Comparison of ENCODE assay signal across 9 mouse cellular contexts in the genomic region with DNA sequence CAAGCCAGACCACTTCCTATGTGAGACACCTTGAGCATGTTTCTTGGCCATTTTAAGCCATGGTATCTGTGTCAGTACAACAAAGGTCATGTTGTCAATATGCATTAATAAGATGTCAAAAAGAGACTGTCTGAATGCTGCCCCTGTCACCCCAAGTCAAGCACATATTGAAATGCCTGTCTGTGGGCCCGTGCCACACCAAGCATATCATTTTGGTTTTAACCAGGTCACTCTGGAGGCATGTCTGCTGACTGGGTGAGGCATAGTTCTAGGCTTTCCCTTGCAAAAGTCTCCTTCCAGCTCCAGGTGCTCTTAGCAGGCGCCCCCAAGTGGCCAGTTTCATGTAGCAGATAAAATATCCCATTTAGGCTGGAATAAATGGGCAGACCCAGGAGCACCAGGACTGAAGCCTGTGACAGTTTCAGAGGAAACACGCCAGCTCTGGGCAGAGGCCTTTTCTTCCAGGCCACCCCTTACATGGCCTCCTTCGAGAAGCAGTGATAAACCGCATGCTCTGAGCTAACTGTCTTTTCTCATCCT. TPM values are rescaled to one million over a fixed set of nuclear protein-coding genes. Genes with fewer than 3 reads are reported as not detected.
A peak's percentile ranks its signal among the peaks of the same experiment; 100 is the strongest.
DNase-seq lines count a peak whose midpoint lies in the region; ATAC-seq lines count a peak whose summit lies in the region.
"Had no signal": no experiment of that assay in that cellular context is flagged by ENCODE, and none has a peak within 500 bp of the region (broad histone marks: within the 10 kb centered on the region; RNA-seq: fewer than 3 reads in every experiment).

No protein-coding gene starts in this region.

- 43% methylated on average over 5 of the region's 5 CpGs for WGBS in midbrain, embryonic 10.5 days

- 0 out of 2 replicates have a peak, but pooled peaks cover 2% of the 10 kb centered on the region for H3K4me1 ChIP-seq in midbrain, embryonic 10.5 days

- peak; percentile 41 to 58 for DNase-seq in cerebellum, adult 18-20 months
- peak; percentile 60 for DNase-seq in urinary bladder, postnatal 14 days (ENCODE audit: low spot score)
- DNase-seq in urinary bladder, adult 2 months (ENCODE audit: low spot score) = no peak
- peak; percentile 40 for DNase-seq in gastrocnemius, postnatal 14 days
- DNase-seq in layer of hippocampus, postnatal 10 days (ENCODE audit: low spot score in 2 of 2) = peak; percentile 76 to 82
- DNase-seq in midbrain, embryonic 10.5 days (ENCODE audit: low spot score) = peak; percentile 56

- intact Hi-C loops in gastrocnemius, postnatal 14 days (cut with DNase I; ENCODE audit: low total_unique reads) = loop anchor here (5.0 kb wide), 1 partner anchor 262 kb away; no protein-coding TSS in a partner anchor

- H3K27ac ChIP-seq in midbrain, embryonic 10.5 days (replicated peaks) = no peak overlapping the region

- no peaks in the 10 kb centered on the region for H3K9me3 ChIP-seq in midbrain, embryonic 10.5 days (replicated peaks)

- ATAC-seq in cerebellum, adult (ENCODE audit: insufficient number of reproducible peaks, low FRiP score, low TSS enrichment) = no peak; the same call in 1 of the 2 replicates
- no peak for ATAC-seq in erythroblast, adult 5-6 weeks (replicated peaks; ENCODE audit: low FRiP score, poor library complexity, severe bottlenecking)

- peaks cover 16% of the 10 kb centered on the region for H3K27me3 ChIP-seq in midbrain, embryonic 10.5 days (ENCODE audit: low read depth, poor library complexity, severe bottlenecking)

- H3K4me3 ChIP-seq in midbrain, embryonic 10.5 days = no peak overlapping the region

- H3K36me3 ChIP-seq in midbrain, embryonic 10.5 days = no peaks in the 10 kb centered on the region

RNA-seq across cellular contexts. Expression of gene Gdf2, which starts 7.0 kb away (rescaled TPM):
- not detected in 2 replicates for polyA plus RNA-seq in urinary bladder, adult 2 months (2012; rRNA removed)
- total RNA-seq in gastrocnemius, postnatal 14 days (2021) = not detected
- not detected for total RNA-seq in layer of hippocampus, postnatal 10 days (2021)
- not detected in 2 replicates for polyA plus RNA-seq in midbrain, embryonic 10.5 days (2016; fragmentation: Nextera tagmentation; extraction: Ambion mirVana)
- total RNA-seq in erythroblast, adult 5-6 weeks (2015; ENCODE audit: low replicate concordance) = not detected in 2 replicates
- total RNA-seq in erythroblast, adult 5-6 weeks (2017; ENCODE audit: low replicate concordance) = not detected in 2 replicates
- polyA plus RNA-seq: C2C12 had no signal

RNA-seq across cellular contexts. Expression of gene Gdf10, which starts 10.5 kb away (rescaled TPM):
- polyA plus RNA-seq in urinary bladder, adult 2 months (2012; rRNA removed) = 14.3 and 18.6 TPM in 2 replicates
- 1 to 10 TPM; 4.6 to 5.3 TPM for total RNA-seq in gastrocnemius, postnatal 14 days (2021)
- 10 to 100 TPM in 1 of 2 experiments, 1 to 10 TPM in 1; 9.7 to 12.3 TPM for total RNA-seq in layer of hippocampus, postnatal 10 days (2021)
- polyA plus RNA-seq in midbrain, embryonic 10.5 days (2016; fragmentation: Nextera tagmentation; extraction: Ambion mirVana) = 1.5 and 1.8 TPM in 2 replicates
- total RNA-seq in erythroblast, adult 5-6 weeks (2015; ENCODE audit: low replicate concordance) = not detected in 2 replicates
- not detected in 2 replicates for total RNA-seq in erythroblast, adult 5-6 weeks (2017; ENCODE audit: low replicate concordance)
- polyA plus RNA-seq: C2C12 had no signal

RNA-seq across cellular contexts. Expression of gene Rbp3, which starts 20.0 kb away (rescaled TPM):
- polyA plus RNA-seq in urinary bladder, adult 2 months (2012; rRNA removed) = not detected in 2 replicates
- total RNA-seq in gastrocnemius, postnatal 14 days (2021) = not detected
- total RNA-seq in layer of hippocampus, postnatal 10 days (2021) = not detected
- 0.07 TPM in 2 replicates for polyA plus RNA-seq in midbrain, embryonic 10.5 days (2016; fragmentation: Nextera tagmentation; extraction: Ambion mirVana)
- total RNA-seq in erythroblast, adult 5-6 weeks (2015; ENCODE audit: low replicate concordance) = not detected in 2 replicates
- total RNA-seq in erythroblast, adult 5-6 weeks (2017; ENCODE audit: low replicate concordance) = not detected in 2 replicates
- polyA plus RNA-seq: C2C12 had no signal

RNA-seq across cellular contexts. Expression of gene Zfp488, which starts 44.7 kb away (rescaled TPM):
- polyA plus RNA-seq in urinary bladder, adult 2 months (2012; rRNA removed) = 0.44 and 0.46 TPM in 2 replicates
- under 1 TPM in 1 of 2 experiments, not detected in 1; 0.04 TPM for total RNA-seq in gastrocnemius, postnatal 14 days (2021)
- 1 to 10 TPM; 5.3 to 5.4 TPM for total RNA-seq in layer of hippocampus, postnatal 10 days (2021)
- 0.06 and 0.09 TPM in 2 replicates for polyA plus RNA-seq in midbrain, embryonic 10.5 days (2016; fragmentation: Nextera tagmentation; extraction: Ambion mirVana)
- total RNA-seq in erythroblast, adult 5-6 weeks (2015; ENCODE audit: low replicate concordance) = not detected in 2 replicates
- total RNA-seq in erythroblast, adult 5-6 weeks (2017; ENCODE audit: low replicate concordance) = 0.14 TPM in 1 of 2 replicates, not detected in the other
- polyA plus RNA-seq: C2C12 had no signal

Comparison
In these comparisons a context has a peak if more than half of its experiments do, and no peak if none do; other contexts are left out.
1. RNA of gene Gdf10, which starts 10.5 kb away (total RNA-seq): 9.7 to 12.3 TPM in layer of hippocampus, postnatal 10 days and 4.6 to 5.3 TPM in gastrocnemius, postnatal 14 days; not detected in erythroblast, adult 5-6 weeks; every median in the first group is over 4 times any median in the second.